Mouse (Mus musculus) CH12.LX (cell line): ENCODE measurements around the gene Lsr. TPM values are rescaled to one million over a fixed set of nuclear protein-coding genes. Genes with fewer than 3 reads are reported as not detected.

Experiments
- DNase-seq: peaks from one replicate; pipeline ENCODE4 v3.0.0-alpha.2; 2013; ENCODE audit errors: extremely low read depth
- H3K27ac ChIP-seq: 2 replicates; pipeline ENCODE4 v1.5.1; 2012; ENCODE audit warnings: low read depth, mild to moderate bottlenecking, control low read depth, moderate library complexity; ENCODE audit not compliant: insufficient read depth
- H3K27me3 ChIP-seq: replicated peaks from 2 replicates; pipeline ENCODE3; 2012; ENCODE audit warnings: inconsistent platforms
- H3K36me3 ChIP-seq, 2 experiments: replicated peaks in 1 of 2; 2 replicates each; pipeline versions ENCODE3 to v1.6.1; 2012; ENCODE audit warnings: inconsistent platforms in 1 of 2, low read length in 1 of 2, mild to moderate bottlenecking in 1 of 2, mixed read lengths in 1 of 2, moderate library complexity in 1 of 2; ENCODE audit not compliant: control insufficient read depth in 1 of 2, insufficient read depth in 1 of 2
- H3K4me1 ChIP-seq, 2 experiments: 2 replicates each; pipeline ENCODE4 v1.6.1; 2012; ENCODE audit warnings: inconsistent platforms in 1 of 2, moderate library complexity in 1 of 2; ENCODE audit not compliant: insufficient read depth in 2 of 2, control insufficient read depth in 1 of 2
- H3K4me2 ChIP-seq: 2 replicates; pipeline ENCODE4 v1.6.1; 2012; ENCODE audit warnings: low read depth, mild to moderate bottlenecking, control low read depth; ENCODE audit not compliant: poor library complexity, insufficient read depth, severe bottlenecking
- H3K4me3 ChIP-seq, 3 experiments: fragments of 150-350 bp in 1 of 3; sonication (generic) in 1 of 3; replicated peaks in 1 of 3; 2 replicates each; pipeline versions ENCODE3 to v1.5.1; 2011 to 2012; ENCODE audit warnings: low read depth in 2 of 3, low read length in 2 of 3, mild to moderate bottlenecking in 2 of 3, moderate library complexity in 2 of 3, control low read depth in 1 of 3, improper control_type of control experiment in 1 of 3, inconsistent platforms in 1 of 3, mixed read lengths in 1 of 3; ENCODE audit not compliant: poor library complexity in 1 of 3
- H3K79me2 ChIP-seq: replicated peaks from 2 replicates; pipeline ENCODE4 v1.6.1; 2012; ENCODE audit warnings: mild to moderate bottlenecking, moderate library complexity; ENCODE audit not compliant: control insufficient read depth, poor library complexity, insufficient read depth, severe bottlenecking; ENCODE audit errors: extremely low read depth
- H3K9ac ChIP-seq: 2 replicates; pipeline ENCODE4 v1.6.1; 2012; ENCODE audit warnings: low read depth, mild to moderate bottlenecking, control low read depth, moderate library complexity; ENCODE audit not compliant: insufficient read depth
- H3K9me3 ChIP-seq: replicated peaks from 2 replicates; pipeline ENCODE3; 2012; ENCODE audit warnings: low read length, inconsistent platforms, mixed read lengths
- CHD2 ChIP-seq: IDR thresholded peaks from 2 replicates; pipeline ENCODE4 v1.6.1; 2011; ENCODE audit warnings: low read length, improper control_type of control experiment
- ELF1 ChIP-seq: IDR thresholded peaks from 2 replicates; pipeline ENCODE4 v1.6.1; 2014; ENCODE audit warnings: low read depth, mild to moderate bottlenecking, inconsistent platforms, low read length, improper control_type of control experiment
- ETS1 ChIP-seq: conservative IDR thresholded peaks from 2 replicates; pipeline ENCODE4 v1.6.1; 2012; ENCODE audit warnings: low read depth, mild to moderate bottlenecking, inconsistent platforms, low read length, improper control_type of control experiment, moderate library complexity
- MAFK ChIP-seq: IDR thresholded peaks from 2 replicates; pipeline ENCODE4 v1.6.1; 2011; ENCODE audit warnings: low read length, improper control_type of control experiment; ENCODE audit not compliant: insufficient replicate concordance
- MAZ ChIP-seq: IDR thresholded peaks from 2 replicates; pipeline ENCODE4 v1.6.1; 2012; ENCODE audit warnings: low read depth, mild to moderate bottlenecking, inconsistent platforms, low read length, improper control_type of control experiment, moderate library complexity
- MEF2A ChIP-seq: IDR thresholded peaks from 2 replicates; pipeline ENCODE4 v1.6.1; 2014; ENCODE audit warnings: low read depth, mild to moderate bottlenecking, inconsistent platforms, low read length, improper control_type of control experiment, borderline replicate concordance
- POLR2A ChIP-seq: IDR thresholded peaks from 2 replicates; pipeline ENCODE4 v1.6.1; 2011; ENCODE audit warnings: low read depth, mild to moderate bottlenecking, improper control_type of control experiment, low read length
- USF1 ChIP-seq: IDR thresholded peaks from 2 replicates; pipeline ENCODE4 v1.6.1; 2014; ENCODE audit warnings: low read depth, mild to moderate bottlenecking, inconsistent platforms, low read length, improper control_type of control experiment
- ZKSCAN1 ChIP-seq: IDR thresholded peaks from 2 replicates; pipeline ENCODE4 v1.6.1; 2012; ENCODE audit warnings: low read depth, inconsistent platforms, low read length, improper control_type of control experiment, borderline replicate concordance
- ZMIZ1 ChIP-seq: IDR thresholded peaks from 2 replicates; pipeline ENCODE4 v1.6.1; 2012; ENCODE audit warnings: low read depth, mild to moderate bottlenecking, inconsistent platforms, low read length, improper control_type of control experiment
- ZNF384 ChIP-seq: IDR thresholded peaks from 2 replicates; pipeline ENCODE4 v1.6.1; 2012; ENCODE audit warnings: low read depth, low read length, improper control_type of control experiment, inconsistent platforms
- dilution Hi-C: fragments of 300-500 bp; cut with MboI; formaldehyde crosslinking; loops from 2 replicates; pipeline ENCODE4 v1.14.3; 2020; ENCODE audit warnings: low sequenced_read_pairs; ENCODE audit not compliant: extremely low pct_unique_long_range_greater_than_20kb, extremely low pct_ligation_motif_present
- in situ Hi-C: fragments of 300-500 bp; cut with MboI; formaldehyde crosslinking; loops from 3 replicates; pipeline ENCODE4 v1.14.3; 2019; ENCODE audit warnings: low sequenced_read_pairs, low pct_ligation_motif_present, low pct_unique_long_range_greater_than_20kb, mixed read lengths
- polyA plus RNA-seq: library from polyadenylated mRNA; unstranded; fragments of >175 nt; gene quantifications from 2 replicates; pipeline ENCODE4 v1.2.1, GENCODE M21; 2012; ENCODE audit warnings: low read depth; ENCODE audit not compliant: insufficient read length
- total RNA-seq, 2 experiments: library from RNA; depleted of rRNA; stranded (reverse); fragments of 300-350 nt in 1 of 2; fragments of >200 nt in 1 of 2; gene quantifications; 2 replicates each; pipeline ENCODE4 v1.2.3; 2012 to 2014

The Lsr gene
- total and polyA plus RNA-seq, 3 experiments: 0.12 to 0.13 TPM; not detected in 1

DNA sequence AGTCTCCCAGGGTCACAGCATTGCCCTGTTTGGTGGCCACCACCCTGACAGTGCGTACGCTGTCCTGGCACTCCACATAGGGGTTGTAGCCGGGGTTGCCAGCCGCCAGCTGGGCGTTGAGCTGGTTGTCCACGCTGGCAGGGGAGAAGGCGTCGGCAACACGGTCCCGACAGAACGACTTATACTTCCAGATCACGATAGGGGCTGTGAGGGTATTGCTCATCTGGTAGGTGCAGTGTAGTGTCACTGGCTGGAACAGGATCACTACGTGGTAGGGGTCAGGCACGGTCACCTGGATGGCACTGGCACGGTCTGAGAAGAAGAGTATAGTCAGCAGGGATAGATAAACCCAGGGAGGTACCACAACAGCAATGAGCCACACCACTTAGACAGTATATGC lies 1.4 kb downstream of the Lsr start:
- Histone ChIP-seq H3K36me3 (no peaks in the 10 kb centered on the region), H3K27me3 (no peaks in the 10 kb centered on the region), H3K9me3 (peaks cover 7% of the 10 kb centered on the region), H3K4me3 (no peak overlapping the region), H3K79me2 (no peaks in the 10 kb centered on the region), H3K4me2 (no peak overlapping the region), H3K4me1 (peaks cover 0 to 4% of the 10 kb centered on the region in 2 experiments; a peak in 1 of 4 replicates), H3K9ac (no peak overlapping the region), H3K27ac (no peak overlapping the region)
- dilution Hi-C loops (no loop called here), in situ Hi-C loops (no loop called here)
- TF ChIP-seq MEF2A: no peak
- TF ChIP-seq CHD2: no peak
- TF ChIP-seq POLR2A: no peak
- no peak for DNase-seq

DNA sequence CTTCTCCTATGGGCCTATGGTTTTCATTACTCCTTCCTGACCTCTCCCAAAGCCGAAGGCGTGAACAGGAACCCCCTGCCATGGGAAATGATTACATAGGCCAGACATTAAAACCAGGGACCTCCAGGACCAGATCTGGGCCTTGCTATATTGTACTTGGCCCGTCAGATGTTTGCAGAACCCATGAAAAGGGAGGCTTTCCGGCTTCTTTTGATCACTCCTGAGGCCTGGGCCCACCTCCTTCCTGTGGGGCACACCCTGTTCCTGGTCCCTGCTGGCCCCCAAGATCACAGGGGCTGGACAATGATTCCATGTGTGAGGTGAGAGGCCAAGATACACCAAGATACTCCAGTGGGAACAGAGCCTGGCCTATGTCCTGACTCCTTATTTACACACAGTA lies 4.1 kb downstream of the Lsr start:
- dilution Hi-C loops (no loop called here), in situ Hi-C loops (no loop called here)
- Histone ChIP-seq H3K27ac (no peak overlapping the region), H3K9ac (no peak overlapping the region), H3K36me3 (no peaks in the 10 kb centered on the region), H3K4me3 (no peak overlapping the region), H3K27me3 (no peaks in the 10 kb centered on the region), H3K4me1 (peaks cover 0 to 10% of the 10 kb centered on the region in 2 experiments; a peak in 2 of 4 replicates), H3K9me3 (peaks cover 7% of the 10 kb centered on the region), H3K4me2 (no peak overlapping the region), H3K79me2 (no peaks in the 10 kb centered on the region)
- no peak for TF ChIP-seq ZNF384
- TF ChIP-seq ZMIZ1: no peak
- TF ChIP-seq MAZ: no peak
- TF ChIP-seq CHD2: no peak
- TF ChIP-seq ETS1: no peak
- no peak for TF ChIP-seq POLR2A
- TF ChIP-seq MAFK: no peak
- TF ChIP-seq ELF1: no peak
- DNase-seq: no peak

DNA sequence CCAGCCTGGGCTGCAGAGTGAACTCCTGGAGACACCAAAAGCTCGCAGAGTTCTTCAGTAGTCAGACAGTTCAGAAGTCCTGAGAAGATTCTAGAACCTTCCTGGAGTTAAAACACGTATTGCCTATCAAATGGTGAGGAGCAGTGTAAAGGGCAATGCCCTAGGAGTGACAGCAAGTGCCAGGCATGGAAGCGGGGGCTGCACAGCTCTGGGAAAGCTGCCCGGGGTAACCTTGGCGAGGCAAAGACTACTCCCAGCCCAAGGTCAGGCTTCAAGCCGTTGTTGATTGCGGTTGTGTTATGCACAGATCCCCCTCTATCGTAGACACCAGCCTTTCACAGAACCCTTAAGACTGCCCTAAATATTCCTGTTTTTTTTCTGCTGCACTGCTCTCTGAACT lies 4.7 kb downstream of the Lsr start:
- no peak overlapping the region for H3K27ac ChIP-seq
- dilution Hi-C loops: no loop called here
- H3K9me3 ChIP-seq: peaks cover 6% of the 10 kb centered on the region
- H3K36me3 ChIP-seq: no peaks in the 10 kb centered on the region
- no peak for DNase-seq
- in situ Hi-C loops: no loop called here
- H3K4me2 ChIP-seq: no peak overlapping the region
- TF ChIP-seq ZKSCAN1 (no peak), USF1 (no peak)
- TF ChIP-seq, all 38 proteins: peak for 0
- Histone ChIP-seq H3K9ac (no peak overlapping the region), H3K79me2 (no peaks in the 10 kb centered on the region), H3K4me3 (no peak overlapping the region), H3K4me1 (peaks cover 0 to 8% of the 10 kb centered on the region in 2 experiments; a peak in 2 of 4 replicates), H3K27me3 (no peaks in the 10 kb centered on the region)
